Mouse (Mus musculus) adipocyte (in vitro differentiated cells): ENCODE results near the gene Anks1b.

ENCODE experiments used
- DNase-seq: peaks from one replicate; pipeline ENCODE4 v3.0.0-alpha.2; 2016; ENCODE audit warnings: low spot score

Gene Anks1b

DNA sequence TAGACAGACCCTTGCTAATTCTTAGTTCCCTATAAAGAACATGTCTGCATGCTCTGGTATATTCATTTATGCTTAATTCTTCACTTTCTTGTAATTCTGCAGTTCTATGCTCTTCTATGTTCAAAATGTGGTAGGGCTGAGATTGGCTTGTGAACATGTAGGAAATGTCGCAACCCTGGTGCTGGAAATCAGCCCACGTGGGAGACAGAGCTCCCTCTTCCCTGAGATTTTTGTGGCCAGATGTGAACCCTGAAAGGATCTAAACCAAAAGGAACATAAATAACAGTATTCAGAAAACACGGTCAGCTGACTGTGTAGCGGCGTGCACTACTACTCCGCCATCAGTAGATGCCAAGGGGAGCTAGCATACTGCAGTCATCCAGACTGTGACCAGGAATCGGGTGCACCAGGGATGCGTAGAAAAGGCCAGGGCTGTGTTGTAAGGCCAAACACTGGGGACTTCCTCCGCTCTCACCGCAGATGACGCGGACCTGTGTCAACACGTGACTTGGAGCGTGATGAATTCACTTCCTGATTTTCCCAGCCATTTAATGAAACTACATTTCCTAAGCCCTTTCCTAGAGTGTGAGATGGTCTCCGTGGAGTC is 1079.9 kb downstream of the Anks1b start:
- peak; percentile 28 for DNase-seq

GRCm38 (mm10) chr10:90953821-90954220 is 1080.5 kb downstream of the Anks1b start:
- DNase-seq, result no peak

GRCm38 (mm10) chr10:90960374-90960773 is 1087.1 kb downstream of the Anks1b start:
- DNase-seq, result no peak

- no peak for DNase-seq
Measured at GRCm38 (mm10) chr10:90964511-90964910, 1091.2 kb downstream of the Anks1b start.

- DNase-seq, result no peak
Measured at GRCm38 (mm10) chr10:90965671-90966315, 1092.5 kb downstream of the Anks1b start.

GRCm38 (mm10) chr10:90966821-90967220 is 1093.5 kb downstream of the Anks1b start:
- no peak for DNase-seq

- DNase-seq, result no peak
Measured at GRCm38 (mm10) chr10:90968247-90968646, 1094.9 kb downstream of the Anks1b start.

DNA sequence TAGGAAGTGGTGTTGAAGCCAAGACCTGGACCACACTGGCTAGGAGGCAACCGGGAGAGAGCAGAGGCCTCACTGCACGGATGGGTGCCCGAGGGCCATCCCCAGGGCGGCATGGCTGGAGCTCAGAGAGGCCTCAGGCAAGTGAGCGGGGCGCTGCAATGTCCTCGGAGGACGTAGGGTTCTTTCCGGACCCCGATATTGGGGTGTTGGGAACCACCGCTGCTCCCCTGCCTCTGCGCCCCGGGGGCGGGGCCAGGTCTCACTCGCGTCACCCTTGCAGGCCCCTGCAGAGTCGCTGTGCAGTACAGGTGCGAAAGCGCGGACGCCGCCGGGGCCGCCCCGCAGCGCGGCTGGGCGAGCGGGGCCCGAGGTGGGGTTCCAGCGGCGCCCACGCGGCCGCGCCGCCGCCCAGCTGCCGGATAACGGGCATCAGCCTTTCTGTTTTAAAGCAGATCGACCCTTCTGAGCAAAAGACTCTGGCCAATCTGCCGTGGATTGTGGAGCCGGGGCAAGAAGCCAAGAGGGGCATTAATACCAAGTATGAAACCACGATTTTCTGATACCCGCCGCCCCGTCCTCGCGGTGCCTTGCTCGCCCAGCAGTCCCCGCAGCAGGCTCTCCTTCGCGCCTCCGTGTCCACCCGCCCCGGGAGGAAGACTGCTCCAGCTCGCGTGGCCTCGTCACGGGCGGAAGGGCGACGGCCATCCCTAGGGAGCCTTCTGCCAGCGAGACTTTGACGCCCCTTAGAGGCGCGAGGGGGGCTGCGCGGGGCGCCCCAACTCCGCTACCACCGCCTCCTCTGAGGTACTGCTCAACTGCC is 1096.3 kb downstream of the Anks1b start:
- no peak for DNase-seq

DNA sequence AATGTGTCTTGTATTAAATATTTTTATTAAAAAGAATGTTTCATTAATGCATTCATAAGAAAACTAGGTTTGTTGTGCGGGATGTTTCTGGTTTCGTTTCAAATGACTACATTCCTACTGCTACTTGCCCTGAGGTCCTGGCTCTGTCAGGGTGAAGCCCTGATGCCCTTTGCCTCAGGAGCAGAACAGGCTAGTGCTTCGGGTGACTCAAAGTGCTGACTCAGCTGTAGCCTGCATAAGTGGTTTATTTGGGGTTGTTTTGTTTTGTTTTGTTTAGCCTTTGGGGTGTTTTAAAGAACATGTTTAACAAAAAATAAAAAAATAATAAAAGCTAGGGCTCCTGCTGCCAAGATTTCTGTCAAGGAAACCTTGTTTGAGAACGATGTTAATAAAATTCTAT is 1097.3 kb downstream of the Anks1b start:
- peak; percentile 53 for DNase-seq

GRCm38 (mm10) chr10:90974084-90974483 is 1100.8 kb downstream of the Anks1b start:
- no peak for DNase-seq

DNA sequence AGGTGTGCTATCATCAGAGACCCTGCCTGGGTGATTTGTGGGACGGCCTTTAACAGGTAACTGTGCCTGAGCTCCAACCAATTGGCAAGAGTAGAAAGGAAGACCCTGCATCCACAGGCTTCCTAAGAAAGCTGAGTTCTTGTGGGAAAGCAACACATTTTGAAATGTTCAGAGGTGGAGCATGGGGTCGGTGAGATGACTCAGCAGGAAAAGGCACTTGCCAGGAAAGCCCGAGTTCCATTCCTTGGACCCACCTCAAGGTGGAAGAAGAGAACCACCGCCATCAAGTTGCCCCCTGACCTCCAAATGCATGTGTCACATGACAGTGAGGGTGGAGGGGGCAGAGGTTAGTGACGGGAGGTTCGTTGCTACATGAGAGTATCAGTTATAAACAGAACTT is 1101.2 kb downstream of the Anks1b start:
- no peak for DNase-seq

GRCm38 (mm10) chr10:90981811-90982210 is 1108.5 kb downstream of the Anks1b start:
- no peak for DNase-seq

- DNase-seq, result no peak
Measured at GRCm38 (mm10) chr10:90983046-90983445, 1109.7 kb downstream of the Anks1b start.

- no peak for DNase-seq
Measured at GRCm38 (mm10) chr10:90990340-90990739, 1117.0 kb downstream of the Anks1b start.

DNA sequence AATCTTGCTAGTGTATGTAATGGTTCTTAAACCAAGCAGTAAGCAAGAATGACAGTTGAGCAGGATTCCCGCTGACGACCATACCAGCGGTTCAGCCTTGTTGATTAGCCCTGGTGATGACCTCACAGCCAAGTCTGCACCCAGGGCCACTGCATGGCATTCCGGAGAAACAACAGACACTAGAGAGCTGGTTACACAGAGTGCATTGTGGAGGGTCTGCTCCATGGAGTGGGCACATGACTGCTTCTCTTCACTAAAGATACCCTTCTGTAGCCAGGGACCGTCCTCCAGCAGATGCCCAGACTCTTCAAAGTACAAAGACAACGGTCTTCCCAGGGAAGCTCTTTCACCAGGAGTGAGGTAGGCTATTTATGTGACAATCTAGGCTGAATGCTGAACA is 1118.9 kb downstream of the Anks1b start:
- no peak for DNase-seq

- no peak for DNase-seq
Measured at GRCm38 (mm10) chr10:90993869-90994268, 1120.6 kb downstream of the Anks1b start.

- peak; percentile 87 for DNase-seq
Measured at GRCm38 (mm10) chr10:90999899-91000298, 1126.6 kb downstream of the Anks1b start.

GRCm38 (mm10) chr10:91001421-91001820 is 1128.1 kb downstream of the Anks1b start:
- peak; percentile 7 for DNase-seq

DNA sequence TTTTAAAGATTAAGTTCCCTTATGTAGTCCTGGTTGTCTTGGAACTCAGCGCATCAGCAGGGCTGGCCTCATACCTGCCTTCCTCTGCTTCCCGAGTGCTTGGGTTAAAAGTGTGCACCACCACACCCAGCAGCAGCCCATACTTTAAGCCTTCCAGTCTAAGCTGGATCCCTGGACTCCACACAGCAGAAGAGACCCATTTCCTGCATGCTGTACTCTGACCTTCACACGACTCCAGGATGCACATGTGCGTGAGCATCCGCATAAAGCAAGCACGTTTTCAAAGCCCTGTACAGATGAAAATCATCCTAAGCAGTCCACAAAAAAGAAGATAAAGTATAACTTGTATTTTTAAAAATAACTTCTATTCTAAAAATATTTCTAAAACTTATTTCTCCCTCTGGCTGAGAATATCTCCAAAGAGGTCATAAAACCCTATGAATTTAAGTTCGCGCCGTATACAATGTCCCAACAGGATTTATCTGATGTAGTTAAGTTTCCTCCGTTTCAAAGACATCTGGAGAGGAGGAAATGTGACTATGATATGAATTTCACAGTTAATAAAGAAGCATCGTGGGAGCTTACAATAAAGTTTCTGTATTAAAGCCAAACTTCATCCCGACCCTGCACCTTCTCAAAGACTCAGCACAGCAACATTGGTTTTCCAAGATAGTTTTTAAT is 1132.7 kb downstream of the Anks1b start:
- DNase-seq, result no peak
